Mouse (Mus musculus): Measurements from ENCODE around the gene Yif1b. TPM values are rescaled to one million over a fixed set of nuclear protein-coding genes. Genes with fewer than 3 reads are reported as not detected.

Yif1b gene
- total RNA-seq, 2 experiments from 2014 or later, result 33.1 to 57.1 TPM

GRCm38 (mm10) chr7:29279261-29279660 lies 41.1 kb downstream of the Yif1b start:
- ATAC-seq (replicated peaks; ENCODE audit: poor library complexity, severe bottlenecking), result no peak

DNA sequence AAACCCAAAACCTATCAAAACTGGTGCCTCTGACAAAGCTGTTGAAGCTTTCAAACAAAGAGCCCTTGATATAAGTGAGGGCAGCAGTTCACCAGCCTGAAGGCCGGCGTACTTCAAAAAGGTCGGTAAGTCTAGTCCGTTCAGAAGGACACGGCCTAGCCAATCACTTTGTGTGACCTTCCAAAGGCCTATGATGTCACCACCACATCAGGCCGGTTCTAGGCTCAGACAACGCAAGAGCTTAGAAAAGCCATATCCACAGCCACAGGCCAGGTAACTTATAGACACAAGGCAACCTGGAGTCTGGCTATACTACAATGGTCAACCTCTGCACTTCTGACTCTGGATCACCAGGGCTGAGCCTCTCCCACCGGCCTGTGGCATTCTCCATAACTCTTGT lies 41.8 kb downstream of the Yif1b start:
- no peak for ATAC-seq (replicated peaks; ENCODE audit: poor library complexity, severe bottlenecking)

- peak; percentile 10; the same call in 1 of the 2 replicates for ATAC-seq (replicated peaks; ENCODE audit: poor library complexity, severe bottlenecking)
Measured at GRCm38 (mm10) chr7:29280801-29281200, 42.7 kb downstream of the Yif1b start.

- ATAC-seq (replicated peaks; ENCODE audit: poor library complexity, severe bottlenecking), result peak; percentile 67
Measured at GRCm38 (mm10) chr7:29281201-29282073, 43.3 kb downstream of the Yif1b start, which contains the start of gene Spint2. Spint2 (minus strand) TSS chr7:29281912.

GRCm38 (mm10) chr7:29282074-29282554 lies 44.0 kb downstream of the Yif1b start:
- ATAC-seq (replicated peaks; ENCODE audit: poor library complexity, severe bottlenecking), result peak; percentile 61

DNA sequence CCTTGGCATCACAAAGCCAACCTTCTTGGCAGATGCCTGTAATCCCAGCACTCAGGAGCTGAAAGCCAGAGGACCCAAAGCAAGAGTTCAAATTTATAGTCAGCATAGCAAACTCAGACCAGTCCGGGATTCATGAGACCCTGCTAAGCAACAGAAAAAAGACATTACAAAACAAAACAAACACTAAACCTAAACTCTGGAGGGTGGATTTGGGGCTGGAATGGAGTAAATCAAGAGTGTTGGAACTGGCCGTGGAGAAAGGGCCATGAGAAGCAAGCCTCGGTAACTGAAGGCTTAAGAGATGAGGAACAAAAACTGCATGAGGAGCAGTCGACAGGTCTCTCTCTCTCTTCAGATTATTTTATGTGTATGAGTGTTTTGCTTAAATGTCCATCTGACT lies 45.7 kb downstream of the Yif1b start:
- no peak for ATAC-seq (replicated peaks; ENCODE audit: poor library complexity, severe bottlenecking)

GRCm38 (mm10) chr7:29284523-29284922 lies 46.4 kb downstream of the Yif1b start:
- no peak for ATAC-seq (replicated peaks; ENCODE audit: poor library complexity, severe bottlenecking)

DNA sequence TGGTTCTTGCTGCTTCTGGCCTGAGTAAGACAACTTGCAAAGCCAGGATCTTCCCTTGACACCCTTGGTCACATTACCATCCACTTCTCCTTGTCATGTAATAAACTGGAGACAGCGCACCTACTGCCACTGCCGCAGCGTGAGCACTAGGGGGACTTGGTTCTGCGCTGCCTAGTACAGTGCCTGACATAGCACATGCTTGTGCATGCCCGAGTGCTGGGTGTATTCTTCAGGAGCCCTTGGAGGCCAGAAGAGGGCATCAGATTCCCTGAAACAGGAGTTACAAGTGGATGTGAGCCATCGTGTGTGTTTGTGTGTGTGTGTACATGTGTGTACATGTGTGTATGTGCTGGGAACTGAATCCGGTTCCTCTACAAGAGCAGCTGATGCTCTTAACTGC lies 49.4 kb downstream of the Yif1b start:
- peak; percentile 12; the same call in 1 of the 2 replicates for ATAC-seq (replicated peaks; ENCODE audit: poor library complexity, severe bottlenecking)

DNA sequence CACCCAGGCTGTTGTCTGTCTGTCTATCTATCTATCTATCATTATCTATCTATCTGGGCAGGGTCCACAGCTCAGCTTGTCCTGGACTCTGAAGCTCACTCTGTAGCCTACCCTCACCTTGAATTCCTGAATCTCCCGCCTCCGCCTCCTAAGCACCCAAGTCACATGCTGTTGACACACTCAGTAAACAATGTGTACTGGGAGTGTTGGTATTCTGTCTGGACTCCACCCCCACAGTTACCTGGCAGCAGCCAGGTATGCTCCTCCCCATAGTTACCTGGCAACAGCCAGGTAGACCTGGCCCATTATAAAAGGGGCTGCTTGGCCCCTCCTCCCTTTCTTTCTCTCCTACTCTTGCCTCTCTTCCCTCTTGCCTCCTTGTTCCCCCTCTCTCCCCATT lies 50.0 kb downstream of the Yif1b start:
- ATAC-seq (replicated peaks; ENCODE audit: poor library complexity, severe bottlenecking), result no peak

DNA sequence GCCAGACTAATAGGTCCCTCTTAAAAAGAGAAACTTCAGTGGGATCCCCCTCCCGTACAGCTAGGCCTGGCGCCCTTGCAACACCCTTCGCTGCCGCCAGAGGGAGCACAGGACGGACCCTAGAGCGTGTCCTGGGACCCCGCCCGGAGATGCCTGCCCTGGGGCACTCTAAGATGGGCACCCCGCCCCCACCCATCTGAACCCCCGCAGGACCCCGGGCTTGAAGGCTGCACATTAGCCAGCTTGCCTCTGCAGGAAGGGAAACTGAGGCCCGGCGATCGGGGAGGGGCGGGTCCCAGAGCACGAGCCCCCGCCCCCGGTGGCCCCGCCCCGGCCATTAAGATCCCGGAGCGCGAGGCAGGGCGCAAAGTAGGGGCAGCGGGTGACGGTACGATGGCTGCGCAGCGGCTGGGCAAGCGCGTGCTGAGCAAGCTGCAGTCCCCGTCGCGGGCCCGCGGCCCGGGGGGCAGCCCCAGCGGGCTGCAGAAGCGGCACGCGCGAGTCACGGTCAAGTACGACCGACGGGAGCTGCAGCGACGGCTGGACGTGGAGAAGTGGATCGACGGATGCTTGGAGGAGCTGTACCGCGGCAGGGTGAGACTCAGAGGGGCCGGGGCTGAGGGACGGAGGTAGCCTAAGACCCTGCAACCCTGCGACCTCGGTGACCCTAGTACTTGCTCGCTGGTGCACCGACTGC lies 51.0 kb downstream of the Yif1b start, which contains the start of gene Ppp1r14a:
TSS of gene Ppp1r14a (plus strand) at position 367 of the 697 bp plus-strand sequence.
- peak; percentile 79 for ATAC-seq (replicated peaks; ENCODE audit: poor library complexity, severe bottlenecking)

DNA sequence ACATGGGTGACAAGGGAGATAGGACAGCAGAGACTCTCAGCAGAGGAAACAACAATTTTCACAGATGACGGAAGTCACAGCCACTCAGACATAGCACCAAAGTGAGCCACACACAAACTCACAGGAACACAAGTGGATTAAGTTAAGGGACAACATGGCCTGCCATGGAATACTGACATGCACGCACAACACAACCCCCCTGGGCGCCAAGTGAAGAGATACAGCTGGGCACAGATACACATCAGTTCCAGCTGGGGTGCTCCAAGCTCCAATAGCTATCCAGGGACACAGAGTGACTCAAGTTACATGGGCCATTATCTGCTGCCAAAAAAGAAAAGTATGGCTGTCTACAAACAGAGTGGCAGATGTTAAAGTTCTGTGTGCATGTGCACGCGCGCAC lies 51.7 kb downstream of the Yif1b start:
- no peak for ATAC-seq (replicated peaks; ENCODE audit: poor library complexity, severe bottlenecking)

DNA sequence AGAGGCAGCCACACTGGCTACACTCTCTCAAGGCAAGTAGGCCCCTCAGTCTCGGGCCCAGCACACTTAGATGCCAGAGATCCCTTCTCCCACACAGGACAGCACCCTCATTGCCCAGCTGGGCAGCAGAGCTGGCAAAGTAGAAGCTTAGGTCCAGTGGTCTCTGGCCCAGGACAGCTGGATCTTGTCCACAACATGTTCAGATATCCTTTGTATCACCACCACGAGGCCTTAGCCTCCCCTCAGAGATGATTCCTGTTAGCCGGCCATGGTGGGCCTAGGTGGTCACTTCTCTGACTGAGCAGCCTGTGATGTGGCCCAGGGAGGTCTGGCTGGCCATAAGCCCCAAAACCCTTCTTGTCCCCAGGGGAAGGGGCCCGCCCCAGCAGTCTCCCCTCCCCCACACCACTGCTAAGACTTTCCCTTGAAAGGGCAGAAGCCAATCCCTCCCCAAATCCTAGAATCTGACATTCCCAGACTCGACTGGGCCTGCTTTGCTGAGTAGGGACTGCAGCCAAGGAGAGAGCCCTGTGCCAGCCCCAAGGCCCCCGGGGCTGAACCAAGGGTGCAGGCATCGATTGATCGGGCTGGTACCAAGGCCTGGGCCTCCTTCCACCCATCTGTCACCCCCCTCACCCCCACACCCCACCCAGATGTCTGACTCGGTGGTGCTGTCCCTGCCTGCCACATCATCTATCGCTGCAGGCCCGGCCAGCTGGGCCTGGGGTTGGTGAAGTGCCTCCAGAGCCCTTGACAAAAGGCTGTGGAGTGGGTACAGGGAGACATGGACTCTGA lies 52.8 kb downstream of the Yif1b start:
- no peak for ATAC-seq (replicated peaks; ENCODE audit: poor library complexity, severe bottlenecking)

DNA sequence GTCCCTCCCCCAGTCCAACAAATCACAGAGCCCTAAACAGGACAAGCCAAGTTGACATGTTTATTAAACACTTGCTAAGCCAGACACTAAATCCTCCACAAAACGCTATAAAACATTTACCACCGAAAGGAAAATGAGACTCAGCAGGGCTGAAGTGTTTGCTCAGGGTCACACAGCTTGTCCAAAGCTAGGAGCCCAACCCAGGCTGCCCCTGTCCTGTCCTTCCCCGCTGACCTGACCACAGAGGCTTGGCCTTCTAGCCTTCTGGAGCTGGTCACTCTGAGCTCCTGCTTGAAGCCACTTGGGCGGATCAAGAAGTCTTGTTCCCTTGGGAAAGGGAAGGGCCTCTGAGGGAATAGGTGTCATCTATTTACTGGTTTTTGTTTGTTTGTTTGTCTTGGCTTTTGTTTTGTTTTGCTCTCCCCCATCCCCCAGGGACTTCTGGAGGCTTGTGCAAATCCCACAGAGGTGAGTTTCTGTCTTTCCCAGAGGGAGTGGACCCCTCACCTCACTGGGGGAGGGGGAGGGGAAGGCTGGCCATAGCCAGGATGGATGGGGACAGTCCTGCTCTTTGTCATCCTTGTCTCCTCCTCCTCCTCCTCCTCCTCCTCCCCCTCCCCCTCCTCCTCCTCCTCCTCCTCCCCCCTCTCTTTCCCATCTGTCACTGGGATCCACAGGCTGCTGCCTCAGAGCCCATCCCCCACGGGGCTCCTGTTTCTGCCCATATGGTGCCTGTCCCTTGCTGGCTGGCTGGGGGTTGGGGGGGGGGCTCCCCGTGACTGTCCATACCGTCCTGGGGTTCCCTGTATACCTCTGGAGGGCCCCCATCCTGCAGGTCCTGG lies 53.7 kb downstream of the Yif1b start:
- no peak for ATAC-seq (replicated peaks; ENCODE audit: poor library complexity, severe bottlenecking)

DNA sequence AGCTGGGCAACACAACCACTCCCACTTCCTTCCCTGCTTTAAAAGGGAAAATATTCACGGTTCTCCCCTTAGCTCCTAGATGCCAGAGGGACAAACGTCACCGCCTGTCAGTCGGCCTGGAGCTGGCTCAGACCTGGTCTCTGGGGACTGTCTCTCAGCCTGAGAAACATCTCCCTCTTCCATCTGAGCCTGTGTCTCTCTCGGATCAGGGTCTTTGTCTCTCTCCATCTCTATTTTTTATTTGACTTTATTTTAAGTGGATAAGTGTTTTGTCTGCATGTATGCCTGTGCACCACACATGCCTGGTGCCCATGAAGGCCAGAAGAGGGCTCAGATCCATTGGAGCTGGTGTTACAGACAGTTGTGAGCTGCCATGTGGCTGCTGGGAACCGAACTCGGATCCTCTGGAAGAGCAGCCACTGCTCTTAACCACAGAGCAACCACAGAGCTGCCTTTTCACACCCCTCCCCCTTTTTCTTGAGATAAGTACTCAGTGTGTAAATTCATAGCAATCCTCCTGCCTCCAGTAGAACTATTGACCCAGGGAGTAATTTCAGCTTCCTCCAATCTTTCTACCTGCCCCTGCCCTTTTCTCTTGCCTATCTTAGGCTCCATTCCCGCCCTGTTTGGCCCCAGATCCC lies 54.4 kb downstream of the Yif1b start:
- no peak for ATAC-seq (replicated peaks; ENCODE audit: poor library complexity, severe bottlenecking)

DNA sequence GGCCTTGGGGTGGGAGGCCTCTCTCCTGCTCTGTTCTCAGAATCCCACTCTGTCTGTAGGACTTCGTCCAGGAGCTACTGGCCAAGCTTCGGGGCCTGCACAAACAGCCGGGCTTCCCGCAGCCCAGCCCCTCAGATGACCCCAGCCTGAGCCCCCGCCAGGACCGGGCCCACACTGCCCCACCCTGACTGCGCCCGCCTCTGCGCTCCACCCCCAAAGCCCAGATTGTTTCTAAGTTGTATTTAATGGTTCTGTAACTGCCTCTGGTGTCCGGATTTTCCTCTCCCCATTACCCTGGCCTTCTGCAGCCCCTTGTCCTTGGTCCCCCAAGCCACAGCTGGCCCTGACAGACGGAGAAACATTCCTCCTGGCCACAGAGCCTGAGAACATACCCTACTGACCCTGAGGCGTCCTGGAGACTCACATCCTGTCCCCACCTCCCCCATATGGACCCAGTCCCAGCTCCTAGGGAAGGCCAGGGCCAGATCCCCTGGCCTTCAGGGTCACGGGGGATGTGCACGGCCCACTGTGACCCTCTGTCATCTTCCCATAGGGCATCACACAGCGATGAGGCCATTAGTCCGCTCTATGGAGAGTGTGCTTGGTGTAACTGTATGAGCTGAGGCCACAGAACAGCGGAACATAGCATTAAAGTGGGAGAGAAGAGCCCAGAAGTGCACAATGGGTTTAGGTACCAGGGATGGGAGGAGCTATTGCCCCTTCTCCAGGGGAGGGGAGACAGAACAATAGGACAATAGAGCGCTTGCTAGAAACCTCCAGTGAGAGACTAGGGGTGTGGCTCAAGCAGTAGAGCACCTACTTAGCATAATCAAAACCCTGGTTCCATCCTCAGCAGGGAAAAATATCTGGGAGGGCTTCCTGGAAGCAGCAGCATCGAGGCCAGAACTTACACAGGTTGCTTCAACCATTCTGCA lies 55.3 kb downstream of the Yif1b start:
- ATAC-seq (replicated peaks; ENCODE audit: poor library complexity, severe bottlenecking), result no peak

GRCm38 (mm10) chr7:29294111-29294761 lies 56.1 kb downstream of the Yif1b start:
- peak; percentile 40; the same call in 1 of the 2 replicates for ATAC-seq (replicated peaks; ENCODE audit: poor library complexity, severe bottlenecking)

DNA sequence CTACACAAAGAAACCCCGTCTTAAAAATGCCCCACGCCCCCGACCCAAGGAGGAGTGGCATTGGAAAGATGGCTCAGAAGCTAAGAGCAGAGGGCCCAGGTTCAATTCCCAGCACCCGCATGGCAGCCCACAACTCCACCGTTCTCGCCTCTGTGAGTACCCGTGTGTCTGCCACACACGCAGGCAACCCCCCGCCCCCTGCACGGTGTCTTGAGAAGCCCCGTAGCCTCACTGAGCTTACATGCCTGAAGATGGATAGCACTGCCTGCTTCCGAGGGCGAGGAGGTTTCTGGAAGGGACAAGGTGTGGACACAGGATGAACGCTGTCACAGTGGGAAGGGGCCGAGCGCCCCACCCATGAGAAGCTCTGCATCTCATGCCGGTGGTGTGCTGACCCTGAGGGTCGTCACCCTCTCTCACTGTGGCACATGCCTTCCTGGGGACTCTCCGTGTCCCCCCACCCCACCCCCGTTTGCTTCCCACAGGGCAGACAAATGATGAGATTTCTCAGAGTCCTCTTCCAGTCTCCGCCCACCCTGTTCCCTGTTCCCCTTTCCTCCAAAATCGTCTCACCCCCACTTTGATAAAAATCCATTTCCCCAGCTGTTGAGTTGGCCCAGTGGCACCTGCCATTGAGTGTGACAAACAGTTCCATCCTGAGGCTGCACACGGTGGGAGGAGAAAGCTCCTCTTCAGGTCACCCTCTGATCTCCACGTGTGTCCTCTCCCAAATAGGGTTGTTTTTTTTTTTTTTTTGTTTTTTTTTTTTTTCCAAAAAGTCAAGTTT lies 57.9 kb downstream of the Yif1b start:
- no peak for ATAC-seq (replicated peaks; ENCODE audit: poor library complexity, severe bottlenecking)

Measured in granulocyte monocyte progenitor cell, adult 5-6 weeks (primary cell).